Mouse (Mus musculus) bone marrow macrophage, adult 2 months (primary cell): ENCODE data around the gene Yy1.

Experiments
- CTCF ChIP-seq: IDR thresholded peaks from 2 replicates; pipeline ENCODE4 v1.5.1; 2012; ENCODE audit warnings: low read depth, mild to moderate bottlenecking, low read length, moderate library complexity
- POLR2A ChIP-seq: IDR thresholded peaks from 2 replicates; pipeline ENCODE4 v1.6.1; 2012; ENCODE audit warnings: mild to moderate bottlenecking, low read depth, low read length, borderline replicate concordance

- no peak for TF ChIP-seq CTCF
- no peak for TF ChIP-seq POLR2A
These were observed 39.3 kb downstream of the Yy1 start for GRCm38 (mm10) chr12:108831966-108832643.
